In the genomic region with DNA sequence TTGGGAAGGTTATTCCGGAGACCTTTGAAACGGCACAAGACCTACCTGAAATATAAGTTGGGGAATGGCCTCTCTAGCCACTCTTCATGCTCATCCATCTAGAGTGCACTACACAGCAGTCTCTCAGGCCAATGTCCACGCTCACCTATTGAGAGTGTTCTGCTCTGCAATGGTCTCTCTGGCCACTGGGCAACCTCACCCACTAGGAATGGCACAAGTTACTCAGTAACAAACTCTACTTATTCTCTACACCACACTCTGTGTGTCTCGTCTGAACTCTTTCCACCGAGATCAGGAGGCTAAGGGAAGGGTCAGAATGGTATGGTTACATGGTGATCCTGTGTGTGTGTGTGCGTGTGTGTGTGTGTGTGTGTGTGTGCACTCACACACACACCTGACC, we compare ENCODE assay signal across 19 mouse cellular contexts. TPM values are rescaled to one million over a fixed set of nuclear protein-coding genes. Genes with fewer than 3 reads are reported as not detected.
DNase-seq lines count a peak whose midpoint lies in the region; ATAC-seq and TF ChIP-seq lines count a peak whose summit lies in the region.
"Had no signal": no experiment of that assay in that cellular context is flagged by ENCODE, and none has a peak within 500 bp of the region (broad histone marks: within the 10 kb centered on the region; RNA-seq: fewer than 3 reads in every experiment).

No protein-coding gene starts in this region.

- H3K4me3 ChIP-seq in liver, postnatal 0 days (ENCODE audit: low read depth, low read length): no peak overlapping the region
- no peak overlapping the region for H3K4me3 ChIP-seq in liver, embryonic 12.5 days
- H3K4me3 ChIP-seq in kidney, postnatal 0 days (replicated peaks; ENCODE audit: low read depth, low read length): no peak overlapping the region
- H3K4me3 ChIP-seq: embryonic facial prominence, embryonic 12.5 days; forebrain, embryonic 15.5 days; heart, embryonic 12.5 days; hindbrain, embryonic 10.5 days had no signal

- no peak for TF ChIP-seq CTCF in liver, postnatal 0 days (IDR thresholded peaks at IDR 0.05; ENCODE audit: low read depth)
- no peak for TF ChIP-seq CTCF in kidney, postnatal 0 days (IDR thresholded peaks at IDR 0.05; ENCODE audit: low read depth)

- 0 out of 2 replicates have a peak, but pooled peaks cover 7% of the 10 kb centered on the region for H3K4me1 ChIP-seq in liver, postnatal 0 days (ENCODE audit: insufficient read depth)
- no peaks in the 10 kb centered on the region for H3K4me1 ChIP-seq in liver, embryonic 12.5 days
- H3K4me1 ChIP-seq in kidney, postnatal 0 days (replicated peaks; ENCODE audit: insufficient read depth, low read length): no peaks in the 10 kb centered on the region
- H3K4me1 ChIP-seq: embryonic facial prominence, embryonic 12.5 days; forebrain, embryonic 15.5 days; heart, embryonic 12.5 days; hindbrain, embryonic 10.5 days had no signal

- 70% methylated on average over 6 of the region's 6 CpGs for WGBS in liver, postnatal 0 days (ENCODE audit: insufficient replicate concordance)
- WGBS in liver, embryonic 12.5 days (ENCODE audit: insufficient replicate concordance): 70% methylated on average over 6 of the region's 6 CpGs
- WGBS in kidney, postnatal 0 days: 86% methylated on average over 6 of the region's 6 CpGs

- no peak overlapping the region for H3K9ac ChIP-seq in liver, postnatal 0 days (replicated peaks)
- no peak overlapping the region for H3K9ac ChIP-seq in liver, embryonic 12.5 days
- H3K9ac ChIP-seq in kidney, postnatal 0 days (ENCODE audit: low read depth, low read length): no peak overlapping the region
- H3K9ac ChIP-seq: embryonic facial prominence, embryonic 12.5 days; forebrain, embryonic 15.5 days; heart, embryonic 12.5 days had no signal

- H3K9me3 ChIP-seq in liver, postnatal 0 days (ENCODE audit: low read length): no peaks in the 10 kb centered on the region
- H3K9me3 ChIP-seq in liver, embryonic 12.5 days (replicated peaks): no peaks in the 10 kb centered on the region
- no peaks in the 10 kb centered on the region for H3K9me3 ChIP-seq in kidney, postnatal 0 days (replicated peaks; ENCODE audit: low read length)
- H3K9me3 ChIP-seq: embryonic facial prominence, embryonic 12.5 days; forebrain, embryonic 15.5 days; heart, embryonic 12.5 days; hindbrain, embryonic 10.5 days had no signal

- H3K27me3 ChIP-seq in liver, postnatal 0 days (ENCODE audit: insufficient read depth, low read length): 0 out of 2 replicates have a peak, but pooled peaks cover under 1% of the 10 kb centered on the region
- peaks cover 13% of the 10 kb centered on the region for H3K27me3 ChIP-seq in liver, embryonic 12.5 days (replicated peaks)
- H3K27me3 ChIP-seq in kidney, postnatal 0 days (ENCODE audit: insufficient read depth, low read length): no peaks in the 10 kb centered on the region
- H3K27me3 ChIP-seq: Patski had no signal

- no peak for TF ChIP-seq EP300 in liver, postnatal 0 days (IDR thresholded peaks at IDR 0.05; ENCODE audit: low read depth)

- H3K4me2 ChIP-seq in liver, postnatal 0 days (ENCODE audit: low read depth, low read length): no peak overlapping the region
- H3K4me2 ChIP-seq in liver, embryonic 12.5 days: no peak overlapping the region
- no peak overlapping the region for H3K4me2 ChIP-seq in kidney, postnatal 0 days (ENCODE audit: low read length)
- H3K4me2 ChIP-seq: embryonic facial prominence, embryonic 12.5 days; forebrain, embryonic 15.5 days; heart, embryonic 12.5 days had no signal

- peak; percentile 63 for ATAC-seq in liver, postnatal 0 days
- ATAC-seq in liver, embryonic 12.5 days: no peak
- peak; percentile 86 for ATAC-seq in kidney, postnatal 0 days (replicated peaks; ENCODE audit: low FRiP score, low read depth)
- ATAC-seq: activated CD4-positive, CD25-positive, alpha-beta regulatory T cell, adult 4 months; forebrain, embryonic 15.5 days; Patski had no signal

- no peak overlapping the region for H3K27ac ChIP-seq in liver, postnatal 0 days (ENCODE audit: low read depth)
- H3K27ac ChIP-seq in liver, embryonic 12.5 days: no peak overlapping the region
- no peak overlapping the region for H3K27ac ChIP-seq in kidney, postnatal 0 days
- H3K27ac ChIP-seq: embryonic facial prominence, embryonic 12.5 days; forebrain, embryonic 15.5 days; hindbrain, embryonic 10.5 days had no signal

- DNase-seq in kidney, adult 18-20 months: peak; percentile 43
- DNase-seq in kidney, postnatal 10 days: no peak
- DNase-seq in liver, postnatal 0 days: no peak
- DNase-seq in kidney, postnatal 0 days (ENCODE audit: low spot score): no peak
- no peak for DNase-seq in right cerebral cortex, adult 18-20 months
- DNase-seq in heart, adult 9 months (ENCODE audit: low spot score in 2 of 2): no peak
- DNase-seq: adrenal gland, postnatal 14 days; cerebellum, adult 11-12 months; cerebellum, adult 9-10 months; cerebellum, postnatal 25 days; gastrocnemius, postnatal 36 days; heart, adult 18-20 months had no signal

- H3K36me3 ChIP-seq in liver, postnatal 0 days (replicated peaks; ENCODE audit: insufficient read depth, low read length): no peaks in the 10 kb centered on the region
- no peaks in the 10 kb centered on the region for H3K36me3 ChIP-seq in liver, embryonic 12.5 days
- no peaks in the 10 kb centered on the region for H3K36me3 ChIP-seq in kidney, postnatal 0 days (ENCODE audit: insufficient read depth, low read length)
- H3K36me3 ChIP-seq: embryonic facial prominence, embryonic 12.5 days; forebrain, embryonic 15.5 days; heart, embryonic 12.5 days; hindbrain, embryonic 10.5 days had no signal

RNA-seq across cellular contexts. Expression of a gene that starts 7.7 kb away (rescaled TPM):
- 1.8 and 1.9 TPM in 2 replicates for polyA plus RNA-seq in liver, postnatal 0 days (2015; fragmentation: Nextera tagmentation; extraction: Ambion mirVana)
- polyA plus RNA-seq in liver, embryonic 12.5 days (2016; fragmentation: Nextera tagmentation; extraction: Ambion mirVana): 0.50 and 0.60 TPM in 2 replicates
- 10.5 and 12.0 TPM in 2 replicates for polyA plus RNA-seq in kidney, postnatal 0 days (2015; fragmentation: Nextera tagmentation; extraction: Ambion mirVana)
